Mouse (Mus musculus): ENCODE data around the gene Nanos1. TPM values are rescaled to one million over a fixed set of nuclear protein-coding genes. Genes with fewer than 3 reads are reported as not detected.

Gene Nanos1
- 1.3 and 1.6 TPM in 2 replicates for polyA plus RNA-seq (2016; fragmentation: Nextera tagmentation; extraction: Ambion mirVana)

DNA sequence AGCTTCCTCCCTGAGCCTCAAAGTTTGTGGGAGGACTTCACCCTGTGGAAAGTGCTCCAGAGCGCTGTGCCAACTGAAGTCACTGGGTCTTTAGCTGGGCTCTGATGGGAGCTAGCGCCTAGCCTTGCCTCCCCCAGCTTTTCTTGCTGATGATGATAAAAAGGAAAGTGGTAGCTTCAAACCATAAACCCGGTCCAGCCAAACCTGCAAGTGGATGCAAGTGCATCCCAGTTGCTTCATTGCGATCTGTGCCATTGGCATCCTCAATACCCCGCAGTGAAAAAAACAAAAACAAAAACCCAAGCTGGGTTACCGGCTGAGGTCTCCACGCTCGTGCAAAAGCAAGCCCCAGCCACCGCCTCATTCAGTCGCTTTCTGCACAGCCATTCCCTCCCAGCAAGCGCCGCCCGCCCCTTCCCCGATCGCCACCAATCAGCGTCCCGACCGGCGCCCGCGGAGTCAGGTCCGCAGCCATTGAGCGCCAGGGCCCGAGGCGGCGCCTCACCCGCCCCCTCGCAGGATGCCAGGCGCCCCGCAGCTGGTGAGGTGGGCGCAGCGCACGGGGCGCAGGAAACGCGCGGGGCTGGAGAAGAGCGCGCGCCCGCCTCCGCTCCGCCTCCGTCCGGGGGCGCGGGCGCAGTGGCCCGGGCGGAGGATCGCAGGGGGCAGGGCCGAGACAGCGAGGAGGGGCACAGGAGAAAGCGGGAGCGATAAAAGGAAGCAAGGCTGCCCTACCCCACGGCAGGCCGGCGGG is at the start of gene Nanos1:
Gene Nanos1, plus strand, starts transcription at position 550 of the 754 bp plus-strand sequence.
- H3K4me1 ChIP-seq, result peaks cover 36% of the 10 kb centered on the region
- WGBS (ENCODE audit: insufficient replicate concordance), result under 1% methylated on average over 55 of the region's 58 CpGs

DNA sequence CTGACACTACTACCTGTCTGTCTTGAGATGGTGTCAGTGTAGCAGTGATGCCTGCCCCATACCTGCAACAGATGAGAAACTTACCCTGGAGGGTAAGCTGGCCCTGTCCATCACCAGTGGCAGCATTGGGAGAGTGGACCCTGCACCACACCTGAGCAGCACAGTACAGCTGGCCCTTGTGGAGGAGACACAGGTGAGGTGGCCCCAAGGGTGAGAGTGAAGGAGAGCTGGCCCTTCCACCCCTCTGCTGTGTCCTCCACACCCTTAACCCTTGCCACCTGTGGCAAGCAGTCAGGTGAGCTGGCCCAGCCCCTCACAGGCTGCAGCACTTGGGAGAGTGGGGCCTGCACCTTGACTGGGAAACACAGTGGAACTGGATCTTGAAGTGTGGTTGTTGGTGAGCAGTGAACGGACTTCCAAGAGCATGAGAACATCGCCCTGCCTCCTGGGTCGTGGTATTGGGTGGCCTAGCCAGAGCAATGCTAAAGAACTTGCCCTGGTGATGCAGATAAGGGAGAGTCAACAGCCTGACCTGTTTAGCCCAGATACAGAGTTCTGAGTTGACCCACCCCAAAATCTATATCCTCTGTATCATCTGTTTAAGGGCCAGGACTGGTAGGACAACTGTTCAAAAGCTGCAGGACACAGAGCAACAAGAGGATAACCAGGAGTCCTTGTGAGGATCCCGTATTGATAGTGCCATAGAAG is 46.4 kb upstream of the Nanos1 start:
- Histone ChIP-seq H3K9ac (no peak overlapping the region; the same call in 1 of the 2 replicates), H3K9me3 (replicated peaks) (no peaks in the 10 kb centered on the region), H3K4me2 (peak overlapping the region; percentile 32), H3K36me3 (no peaks in the 10 kb centered on the region), H3K4me3 (no peak overlapping the region), H3K4me1 (peaks cover 18% of the 10 kb centered on the region), H3K27me3 (replicated peaks) (peaks cover 13% of the 10 kb centered on the region; the same call in 1 of the 2 replicates), H3K27ac (peak overlapping the region; percentile 62; the same call in 1 of the 2 replicates)
- WGBS (ENCODE audit: insufficient replicate concordance), result 49% methylated on average over 4 of the region's 4 CpGs
- ATAC-seq, result peak; percentile 95

More for the DNA sequence above, at the start of gene Nanos1:
- peak within 1 kb of the TSS; percentile 73 for H3K4me3 ChIP-seq
- H3K27ac ChIP-seq, result peak within 1 kb of the TSS; percentile 52
- H3K27me3 ChIP-seq (replicated peaks), result peaks cover 64% of the 10 kb centered on the region
- peak within 1 kb of the TSS; percentile 73 for H3K9ac ChIP-seq
- H3K9me3 ChIP-seq (replicated peaks), result no peaks in the 10 kb centered on the region
- H3K4me2 ChIP-seq, result peak within 1 kb of the TSS; percentile 100
- ATAC-seq, result peak; percentile 92
- H3K36me3 ChIP-seq, result peaks cover 14% of the 10 kb centered on the region

DNA sequence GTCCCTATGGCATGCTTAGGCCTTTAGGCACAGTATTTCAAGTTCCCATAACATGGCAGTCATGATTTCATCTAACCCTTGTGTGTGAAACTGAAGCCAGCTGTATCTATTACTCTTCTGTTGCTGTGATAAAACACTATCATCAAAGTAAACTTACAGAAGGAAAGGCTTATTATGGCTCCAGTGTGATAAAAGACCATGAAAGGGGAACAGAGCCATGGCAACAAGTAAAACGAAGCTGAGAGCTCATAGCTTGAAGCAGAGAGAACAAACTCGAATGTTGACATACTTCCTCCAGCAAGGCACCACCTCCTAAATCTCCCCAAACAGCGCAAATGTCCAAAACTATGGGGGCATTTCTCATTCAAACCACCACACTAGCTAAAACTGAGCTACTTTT is 45.6 kb upstream of the Nanos1 start:
- Histone ChIP-seq H3K27ac (no peak overlapping the region), H3K9ac (no peak overlapping the region), H3K4me1 (peaks cover 18% of the 10 kb centered on the region), H3K4me3 (no peak overlapping the region), H3K27me3 (replicated peaks) (peaks cover 13% of the 10 kb centered on the region; the same call in 1 of the 2 replicates), H3K9me3 (replicated peaks) (no peaks in the 10 kb centered on the region), H3K36me3 (no peaks in the 10 kb centered on the region), H3K4me2 (0 out of 2 replicates have a peak overlapping the region, but pooled peaks have one; percentile 32)
- WGBS (ENCODE audit: insufficient replicate concordance), result 34% methylated on average over 3 of the region's 3 CpGs
- ATAC-seq, result no peak

DNA sequence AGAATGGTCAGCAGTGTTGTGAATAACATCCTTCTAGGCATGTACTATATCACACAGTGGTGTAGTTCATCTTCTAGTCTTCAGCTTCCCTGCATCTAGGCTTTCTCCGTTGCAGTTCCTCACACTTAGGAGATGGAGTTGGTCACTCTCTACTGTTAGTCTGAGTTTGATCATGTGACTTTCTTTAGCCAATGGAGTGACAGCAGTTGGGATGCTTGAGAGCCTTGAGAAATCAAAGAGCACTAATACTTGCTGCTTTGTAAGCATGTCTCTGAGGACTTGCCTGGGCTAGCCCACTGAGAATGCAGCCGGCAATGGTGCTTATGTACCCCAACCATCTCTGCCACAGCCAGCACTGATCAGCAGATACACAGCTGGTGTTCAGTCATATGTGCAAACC is 43.2 kb upstream of the Nanos1 start:
- Histone ChIP-seq H3K4me3 (no peak overlapping the region), H3K9me3 (replicated peaks) (no peaks in the 10 kb centered on the region), H3K27me3 (replicated peaks) (peaks cover 4% of the 10 kb centered on the region; the same call in 1 of the 2 replicates), H3K4me2 (no peak overlapping the region), H3K9ac (no peak overlapping the region), H3K4me1 (peaks cover 18% of the 10 kb centered on the region), H3K27ac (no peak overlapping the region), H3K36me3 (no peaks in the 10 kb centered on the region)
- ATAC-seq, result no peak
- WGBS (ENCODE audit: insufficient replicate concordance), result 67% methylated on average over 2 of the region's 2 CpGs

DNA sequence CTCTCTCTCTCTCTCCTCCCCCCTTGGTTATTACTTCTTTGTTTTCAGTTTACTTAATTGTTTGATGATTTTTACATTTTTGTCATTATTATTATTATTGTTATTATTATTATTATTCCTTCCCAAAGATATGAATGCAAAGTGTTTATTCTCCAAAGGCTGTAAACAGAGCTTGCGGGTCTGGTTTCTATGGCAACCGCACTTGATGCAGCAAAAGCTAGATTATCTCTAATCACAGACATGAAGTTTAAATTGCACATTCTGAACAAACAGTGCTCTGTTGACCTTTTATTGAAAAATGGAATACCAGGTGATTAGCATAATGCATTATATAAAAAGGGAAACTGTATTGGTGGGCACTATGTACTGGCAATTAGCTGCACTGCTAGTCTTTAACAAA is 39.4 kb upstream of the Nanos1 start:
- 82% methylated on average over 2 of the region's 2 CpGs for WGBS (ENCODE audit: insufficient replicate concordance)
- ATAC-seq, result no peak

DNA sequence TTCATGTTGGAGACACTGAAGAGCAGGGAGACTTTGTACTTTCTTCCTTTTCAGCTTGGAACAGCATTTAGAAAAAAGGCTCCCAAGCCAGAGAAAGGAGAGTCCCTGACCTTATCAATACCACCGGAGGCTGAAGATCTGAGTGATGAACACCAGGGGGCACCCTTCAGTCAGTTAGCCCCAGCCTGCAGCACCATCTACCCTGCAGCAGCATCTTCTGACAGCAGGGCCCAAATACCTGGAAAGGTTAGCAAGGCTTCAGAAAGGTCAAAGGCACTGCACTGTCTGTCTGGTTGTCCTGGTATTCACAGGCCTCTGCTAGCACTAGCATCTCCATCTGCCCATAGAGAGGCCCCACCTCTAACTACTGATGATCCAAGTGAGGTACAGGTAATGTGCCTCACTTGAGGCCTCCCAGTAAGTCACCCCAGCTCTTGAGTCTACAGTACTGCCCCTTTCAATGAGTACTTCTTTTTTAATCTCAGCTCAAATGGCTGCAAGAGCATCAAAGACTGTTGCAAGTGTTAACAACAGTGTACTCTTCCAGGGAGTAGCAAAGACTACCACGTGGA is 25.4 kb upstream of the Nanos1 start:
- no peak overlapping the region for H3K27ac ChIP-seq
- H3K4me3 ChIP-seq, result no peak overlapping the region
- H3K9me3 ChIP-seq (replicated peaks), result no peaks in the 10 kb centered on the region
- 51% methylated on average over 2 of the region's 2 CpGs for WGBS (ENCODE audit: insufficient replicate concordance)
- H3K4me1 ChIP-seq, result peaks cover 8% of the 10 kb centered on the region; the same call in 1 of the 2 replicates
- no peaks in the 10 kb centered on the region for H3K36me3 ChIP-seq
- peaks cover 30% of the 10 kb centered on the region; the same call in 1 of the 2 replicates for H3K27me3 ChIP-seq (replicated peaks)
- H3K4me2 ChIP-seq, result no peak overlapping the region
- peak; percentile 77 for ATAC-seq
- no peak overlapping the region for H3K9ac ChIP-seq

More for the DNA sequence above, 39.4 kb upstream of the Nanos1 start:
- no peak overlapping the region for H3K27ac ChIP-seq
- H3K9ac ChIP-seq, result no peak overlapping the region
- no peaks in the 10 kb centered on the region for H3K9me3 ChIP-seq (replicated peaks)
- H3K4me1 ChIP-seq, result no peaks in the 10 kb centered on the region
- no peak overlapping the region for H3K4me2 ChIP-seq
- H3K4me3 ChIP-seq, result no peak overlapping the region
- H3K36me3 ChIP-seq, result no peaks in the 10 kb centered on the region
- H3K27me3 ChIP-seq (replicated peaks), result peaks cover 4% of the 10 kb centered on the region; the same call in 1 of the 2 replicates

DNA sequence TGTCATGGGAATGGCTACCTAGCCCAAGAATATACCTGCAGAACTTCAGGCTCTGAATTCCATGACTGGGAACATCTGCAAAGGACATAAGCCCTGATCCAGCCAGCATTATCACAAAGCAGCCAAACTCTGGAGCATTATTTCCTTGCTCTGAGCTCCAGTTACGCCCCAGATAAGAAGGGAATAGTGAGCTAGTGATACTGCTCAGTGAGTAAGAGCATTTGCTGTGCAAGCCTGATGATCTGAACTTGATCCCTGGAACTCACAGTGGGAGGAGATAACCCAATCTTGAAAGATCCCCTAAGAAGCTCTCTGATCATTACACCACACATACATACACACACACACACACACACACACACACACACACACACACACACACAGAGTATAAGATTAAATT is 24.5 kb upstream of the Nanos1 start:
- Histone ChIP-seq H3K9me3 (replicated peaks) (no peaks in the 10 kb centered on the region), H3K36me3 (no peaks in the 10 kb centered on the region), H3K4me2 (no peak overlapping the region), H3K4me3 (no peak overlapping the region), H3K4me1 (peaks cover 8% of the 10 kb centered on the region; the same call in 1 of the 2 replicates), H3K9ac (no peak overlapping the region), H3K27me3 (replicated peaks) (peaks cover 25% of the 10 kb centered on the region; the same call in 1 of the 2 replicates), H3K27ac (no peak overlapping the region)
- 59% methylated on average over 1 of the region's 1 CpGs for WGBS (ENCODE audit: insufficient replicate concordance)
- ATAC-seq, result no peak

DNA sequence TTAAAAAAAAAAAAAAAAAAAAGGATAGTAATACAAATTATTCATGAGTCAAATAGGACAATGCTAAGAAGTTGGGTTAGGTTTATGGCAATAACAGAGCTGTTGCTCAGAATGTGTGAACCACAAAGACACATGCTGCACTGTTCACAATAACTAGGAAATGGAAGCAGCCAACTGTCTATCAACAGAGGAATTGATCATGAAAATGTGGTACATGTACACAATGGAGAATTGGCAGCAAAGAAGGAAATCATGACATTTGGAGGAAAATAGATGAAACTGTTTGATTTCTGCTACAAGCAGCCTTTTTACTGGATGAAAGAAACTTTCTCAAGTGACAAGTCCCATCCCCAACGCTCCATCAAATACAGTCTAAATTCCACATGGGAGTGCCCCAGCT is 23.8 kb upstream of the Nanos1 start:
- peaks cover 25% of the 10 kb centered on the region; the same call in 1 of the 2 replicates for H3K27me3 ChIP-seq (replicated peaks)

DNA sequence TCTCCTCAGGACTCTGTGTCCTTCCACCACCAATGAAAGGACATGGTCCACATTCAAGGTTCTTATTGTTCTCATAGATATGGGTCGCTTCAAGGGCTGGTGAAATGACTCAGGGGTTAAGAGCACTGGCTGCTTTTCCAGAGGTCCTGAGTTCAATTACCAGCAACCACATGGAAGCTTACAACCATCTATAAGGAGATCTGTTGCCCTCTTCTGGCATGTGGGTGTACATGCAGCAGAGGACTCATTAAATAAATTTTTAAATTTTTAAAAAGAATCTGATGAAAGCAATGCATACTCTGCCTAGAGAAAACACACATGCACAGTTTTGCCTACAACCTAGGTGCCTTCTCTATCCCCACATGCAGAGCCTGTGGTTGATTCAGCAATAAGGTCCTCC is 15.2 kb upstream of the Nanos1 start:
- H3K27ac ChIP-seq, result no peak overlapping the region
- ATAC-seq, result no peak
- H3K9ac ChIP-seq, result no peak overlapping the region
- 24% methylated on average over 1 of the region's 1 CpGs for WGBS (ENCODE audit: insufficient replicate concordance)
- no peak overlapping the region for H3K4me3 ChIP-seq
- peaks cover 16% of the 10 kb centered on the region for H3K4me1 ChIP-seq
- peaks cover 3% of the 10 kb centered on the region; the same call in 1 of the 2 replicates for H3K27me3 ChIP-seq (replicated peaks)
- H3K36me3 ChIP-seq, result no peaks in the 10 kb centered on the region
- no peaks in the 10 kb centered on the region for H3K9me3 ChIP-seq (replicated peaks)
- H3K4me2 ChIP-seq, result no peak overlapping the region

More for the DNA sequence above, 23.8 kb upstream of the Nanos1 start:
- WGBS (ENCODE audit: insufficient replicate concordance), result 76% methylated on average over 1 of the region's 1 CpGs
- no peak overlapping the region for H3K4me3 ChIP-seq
- no peak overlapping the region for H3K9ac ChIP-seq
- ATAC-seq, result no peak
- no peak overlapping the region for H3K4me2 ChIP-seq
- H3K27ac ChIP-seq, result no peak overlapping the region
- H3K36me3 ChIP-seq, result no peaks in the 10 kb centered on the region
- H3K4me1 ChIP-seq, result peaks cover 8% of the 10 kb centered on the region; the same call in 1 of the 2 replicates
- H3K9me3 ChIP-seq (replicated peaks), result no peaks in the 10 kb centered on the region

DNA sequence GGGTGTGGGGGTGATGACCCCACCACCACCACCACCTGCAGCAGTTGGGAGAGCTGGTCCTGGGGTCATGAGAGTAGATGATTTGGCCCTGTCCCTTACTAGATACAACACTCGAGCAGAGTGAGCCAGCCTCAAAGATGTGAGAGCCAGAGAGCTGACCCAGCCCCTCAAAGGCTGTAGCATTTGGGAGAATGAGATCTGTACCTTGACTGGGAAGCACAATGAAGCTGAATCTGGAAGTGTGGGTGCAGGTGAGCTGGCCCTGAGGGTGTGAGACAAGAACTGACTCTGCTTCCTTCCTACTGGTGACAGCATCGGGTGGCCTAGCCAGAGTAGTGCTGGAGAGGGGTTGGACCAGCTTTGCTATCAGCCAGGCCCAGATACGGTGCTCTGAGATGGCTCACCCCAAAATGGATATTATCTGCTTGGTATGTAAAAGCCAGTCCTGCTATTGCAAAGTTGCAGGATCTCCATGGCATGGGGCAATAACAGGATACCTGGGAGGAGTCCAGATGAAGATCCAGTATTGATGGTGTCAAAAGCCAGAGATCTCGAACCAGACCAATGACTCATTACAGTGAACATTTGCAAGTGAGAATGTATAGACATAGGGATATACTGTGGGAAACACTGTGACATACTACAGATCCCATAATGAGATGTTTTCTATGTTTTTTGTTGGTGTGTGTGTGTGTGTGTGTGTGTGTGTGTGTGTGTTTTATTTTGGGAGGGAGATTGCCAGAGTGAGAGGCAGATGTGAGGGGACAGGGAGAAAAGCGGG is 11.8 kb upstream of the Nanos1 start:
- Histone ChIP-seq H3K27ac (peak overlapping the region; percentile 61), H3K9ac (peak overlapping the region; percentile 20; the same call in 1 of the 2 replicates), H3K4me3 (no peak overlapping the region), H3K9me3 (replicated peaks) (no peaks in the 10 kb centered on the region), H3K4me2 (peak overlapping the region; percentile 30), H3K36me3 (no peaks in the 10 kb centered on the region), H3K27me3 (replicated peaks) (peaks cover 12% of the 10 kb centered on the region), H3K4me1 (peaks cover 16% of the 10 kb centered on the region)
- WGBS (ENCODE audit: insufficient replicate concordance), result 50% methylated on average over 5 of the region's 5 CpGs
- ATAC-seq, result peak; percentile 97

DNA sequence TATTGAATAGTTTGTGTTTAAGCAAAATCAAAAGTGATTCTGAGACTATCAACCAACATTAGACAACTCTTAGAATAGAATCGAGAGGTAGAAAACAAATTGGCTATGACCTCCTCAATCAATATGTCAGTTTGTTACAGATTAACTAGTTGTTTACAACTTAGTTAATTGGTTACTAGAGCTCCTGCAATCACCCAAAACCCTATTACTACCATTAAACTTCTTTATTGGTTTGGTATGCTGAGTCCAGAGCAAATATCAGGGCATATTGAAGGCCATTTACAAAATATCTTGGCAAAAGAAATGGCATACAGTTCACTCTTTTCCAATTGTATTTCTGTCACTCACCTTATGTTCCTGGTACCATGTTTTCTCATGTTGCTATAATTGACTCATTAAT is 8.0 kb upstream of the Nanos1 start:
- Histone ChIP-seq H3K9me3 (replicated peaks) (no peaks in the 10 kb centered on the region), H3K4me1 (peaks cover 16% of the 10 kb centered on the region), H3K36me3 (no peaks in the 10 kb centered on the region), H3K27ac (no peak overlapping the region), H3K9ac (no peak overlapping the region), H3K4me2 (no peak overlapping the region), H3K4me3 (no peak overlapping the region), H3K27me3 (replicated peaks) (peaks cover 21% of the 10 kb centered on the region; the same call in 1 of the 2 replicates)
- ATAC-seq, result no peak
- 66% methylated on average over 1 of the region's 1 CpGs for WGBS (ENCODE audit: insufficient replicate concordance)
